Mouse (Mus musculus): ENCODE measurements around the gene Dgkq.

DNA sequence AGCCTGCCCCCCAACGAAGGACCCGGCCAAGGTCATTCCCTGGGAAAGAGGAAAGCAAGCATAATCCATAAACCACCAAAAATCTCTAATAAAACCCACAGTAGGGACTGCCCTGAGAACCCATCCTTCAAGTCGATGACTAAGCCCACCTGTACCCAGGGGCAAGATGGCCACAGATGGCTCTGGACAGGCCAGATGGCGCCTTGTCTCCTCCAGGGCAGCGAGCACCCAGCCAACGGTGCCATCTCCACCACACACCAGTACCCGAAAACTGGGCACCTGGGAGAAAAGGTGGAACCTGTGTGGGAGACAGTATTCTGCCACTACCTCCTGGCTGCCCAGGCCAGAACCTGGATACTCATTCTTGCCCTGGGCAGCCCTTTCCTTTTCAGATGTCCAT, 19.1 kb downstream of the Dgkq start:
- TF ChIP-seq GATA1 (IDR thresholded peaks at IDR 0.05; ENCODE audit: low read length), result no peak
- no peak for TF ChIP-seq TAL1 (IDR thresholded peaks at IDR 0.05; ENCODE audit: low read length)
